Mouse (Mus musculus): ENCODE data around the gene Slamf9. TPM values are rescaled to one million over a fixed set of nuclear protein-coding genes. Genes with fewer than 3 reads are reported as not detected.

The Slamf9 gene
- polyA plus RNA-seq, 1 experiment from 2014 or later = not detected

DNA sequence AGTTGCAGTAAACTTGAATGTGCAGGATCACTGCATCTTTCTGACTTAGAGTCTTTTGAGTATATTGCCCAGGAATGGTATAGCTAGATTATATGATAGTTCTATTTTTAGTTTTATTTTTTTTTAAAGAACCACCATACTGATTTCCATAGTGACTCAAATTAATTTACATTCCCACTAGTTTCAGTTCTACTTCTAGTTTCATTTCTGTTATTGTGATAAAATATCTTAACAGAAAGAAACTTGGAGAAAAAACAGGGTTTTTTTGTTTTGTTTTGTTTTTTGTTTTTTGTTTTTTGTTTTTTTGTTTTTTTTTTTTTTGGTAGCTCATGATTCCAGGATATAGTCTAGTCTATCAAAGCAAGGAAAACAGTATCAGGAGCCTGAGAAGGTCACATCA lies 2.2 kb upstream of the Slamf9 start:
- no peaks in the 10 kb centered on the region for H3K36me3 ChIP-seq (ENCODE audit: control insufficient read depth, insufficient read depth)
- no peaks in the 10 kb centered on the region for H3K4me1 ChIP-seq (replicated peaks; ENCODE audit: control insufficient read depth, insufficient read depth, low read length)
- no peak overlapping the region for H3K9ac ChIP-seq (replicated peaks; ENCODE audit: low read depth, low read length)
- no peak for ATAC-seq
- H3K4me3 ChIP-seq (replicated peaks; ENCODE audit: low read length) = no peak overlapping the region
- no peak overlapping the region for H3K4me2 ChIP-seq (ENCODE audit: low read length)
- no peaks in the 10 kb centered on the region for H3K9me3 ChIP-seq (ENCODE audit: control insufficient read depth, low read length)
- no peaks in the 10 kb centered on the region for H3K27me3 ChIP-seq (replicated peaks; ENCODE audit: control insufficient read depth, insufficient read depth, low read length)
- no peak overlapping the region for H3K27ac ChIP-seq (ENCODE audit: low read length)

DNA sequence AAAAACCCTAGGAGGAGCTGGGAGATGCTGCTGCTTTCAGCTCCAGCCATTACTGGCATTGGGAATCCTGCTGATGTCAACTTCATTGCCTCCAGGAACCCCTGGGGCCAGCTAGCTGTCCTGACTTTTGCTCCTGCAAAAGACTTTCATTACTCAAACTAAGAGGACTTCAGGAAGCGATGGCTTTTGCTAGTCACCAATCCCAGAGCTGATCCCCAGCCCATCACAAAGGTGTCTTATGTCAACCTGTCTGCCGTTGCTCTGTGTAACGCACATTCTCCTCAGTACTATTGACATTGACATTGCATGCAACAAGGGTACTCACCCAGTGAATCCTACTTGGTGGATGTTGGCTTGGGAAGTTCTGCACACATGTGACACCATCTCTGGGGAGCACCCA lies 962 bp upstream of the Slamf9 start:
- ATAC-seq = no peak
- no peaks in the 10 kb centered on the region for H3K4me1 ChIP-seq (replicated peaks; ENCODE audit: control insufficient read depth, insufficient read depth, low read length)
- H3K36me3 ChIP-seq (ENCODE audit: control insufficient read depth, insufficient read depth) = no peaks in the 10 kb centered on the region
- H3K4me2 ChIP-seq (ENCODE audit: low read length) = no peak overlapping the region
- no peaks in the 10 kb centered on the region for H3K27me3 ChIP-seq (replicated peaks; ENCODE audit: control insufficient read depth, insufficient read depth, low read length)
- no peak overlapping the region for H3K27ac ChIP-seq (ENCODE audit: low read length)
- H3K9ac ChIP-seq (replicated peaks; ENCODE audit: low read depth, low read length) = no peak overlapping the region
- 85% methylated on average over 3 of the region's 3 CpGs for WGBS
- H3K4me3 ChIP-seq (replicated peaks; ENCODE audit: low read length) = no peak overlapping the region
- H3K9me3 ChIP-seq (ENCODE audit: control insufficient read depth, low read length) = no peaks in the 10 kb centered on the region

DNA sequence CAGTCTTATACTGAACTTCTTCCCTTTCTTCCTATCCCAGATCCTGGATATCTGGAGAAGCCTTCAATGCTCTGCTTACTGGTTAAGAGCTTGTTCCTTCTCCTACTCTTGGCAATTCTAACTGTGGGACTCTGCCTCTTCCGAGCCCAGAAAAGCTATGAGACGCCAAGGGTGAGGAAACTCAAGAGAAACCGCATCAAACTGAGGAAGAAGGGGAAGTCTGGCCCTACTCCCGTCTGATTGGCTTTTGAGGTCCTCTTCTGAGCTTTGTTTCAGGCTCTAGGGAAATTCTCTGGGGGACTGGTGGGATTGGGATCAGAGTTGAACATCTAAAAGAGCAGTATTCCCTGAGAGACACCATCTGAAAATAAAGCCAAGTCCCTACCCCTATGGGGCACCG lies 2.9 kb downstream of the Slamf9 start:
- WGBS = 82% methylated on average over 5 of the region's 5 CpGs
- H3K27ac ChIP-seq (ENCODE audit: low read length) = no peak overlapping the region
- H3K36me3 ChIP-seq (ENCODE audit: control insufficient read depth, insufficient read depth) = no peaks in the 10 kb centered on the region
- no peak overlapping the region for H3K9ac ChIP-seq (replicated peaks; ENCODE audit: low read depth, low read length)
- no peaks in the 10 kb centered on the region for H3K27me3 ChIP-seq (replicated peaks; ENCODE audit: control insufficient read depth, insufficient read depth, low read length)
- H3K4me3 ChIP-seq (replicated peaks; ENCODE audit: low read length) = no peak overlapping the region
- no peak overlapping the region for H3K4me2 ChIP-seq (ENCODE audit: low read length)
- H3K4me1 ChIP-seq (replicated peaks; ENCODE audit: control insufficient read depth, insufficient read depth, low read length) = peaks cover 12% of the 10 kb centered on the region
- ATAC-seq = no peak
- no peaks in the 10 kb centered on the region for H3K9me3 ChIP-seq (ENCODE audit: control insufficient read depth, low read length)

DNA sequence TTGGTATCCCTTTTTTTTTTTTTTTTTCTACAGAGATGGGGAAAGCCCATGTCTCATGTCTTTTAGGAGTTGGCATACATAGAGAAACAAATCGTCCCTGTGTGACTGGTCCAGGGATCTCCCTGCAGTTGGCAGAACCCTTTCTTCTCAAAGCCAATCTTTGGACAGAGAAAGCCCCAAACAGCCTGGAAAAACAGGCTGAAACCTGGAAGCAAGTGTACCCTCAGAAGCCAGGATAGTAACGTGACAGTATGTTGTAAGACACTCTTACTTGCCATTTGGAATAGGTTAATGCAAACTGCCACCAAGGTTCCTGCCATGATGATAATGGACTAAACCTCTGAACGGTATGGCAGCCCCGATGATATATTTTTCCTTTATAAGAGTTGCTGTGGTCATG lies 5.2 kb downstream of the Slamf9 start:
- no peaks in the 10 kb centered on the region for H3K27me3 ChIP-seq (replicated peaks; ENCODE audit: control insufficient read depth, insufficient read depth, low read length)
- ATAC-seq = no peak
- no peak overlapping the region for H3K27ac ChIP-seq (ENCODE audit: low read length)
- no peak overlapping the region for H3K4me2 ChIP-seq (ENCODE audit: low read length)
- no peaks in the 10 kb centered on the region for H3K9me3 ChIP-seq (ENCODE audit: control insufficient read depth, low read length)
- H3K4me3 ChIP-seq (replicated peaks; ENCODE audit: low read length) = no peak overlapping the region
- H3K4me1 ChIP-seq (replicated peaks; ENCODE audit: control insufficient read depth, insufficient read depth, low read length) = peaks cover 35% of the 10 kb centered on the region
- WGBS = 91% methylated on average over 4 of the region's 4 CpGs
- no peaks in the 10 kb centered on the region for H3K36me3 ChIP-seq (ENCODE audit: control insufficient read depth, insufficient read depth)
- no peak overlapping the region for H3K9ac ChIP-seq (replicated peaks; ENCODE audit: low read depth, low read length)

DNA sequence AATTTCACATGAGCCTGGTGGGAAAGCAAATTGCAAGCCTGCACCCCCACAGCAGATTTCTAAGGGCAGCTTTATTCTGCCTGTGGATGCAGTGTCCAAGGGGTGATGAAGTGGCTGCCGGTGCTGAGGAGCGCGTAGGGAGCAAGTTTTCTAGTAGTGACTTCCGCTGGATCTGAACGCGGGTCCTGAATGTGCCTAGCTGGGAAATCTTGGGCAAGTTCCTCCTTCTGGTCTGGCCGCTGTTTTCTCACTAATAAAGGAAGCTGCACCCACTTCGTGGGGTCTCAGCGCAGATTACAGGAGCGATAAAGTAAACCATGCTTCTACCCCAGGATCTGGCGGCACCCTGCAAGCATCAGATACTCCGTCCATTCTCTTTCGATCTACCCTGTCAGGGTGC lies 6.0 kb downstream of the Slamf9 start:
- no peak overlapping the region for H3K27ac ChIP-seq (ENCODE audit: low read length)
- peaks cover 43% of the 10 kb centered on the region for H3K4me1 ChIP-seq (replicated peaks; ENCODE audit: control insufficient read depth, insufficient read depth, low read length)
- H3K4me2 ChIP-seq (ENCODE audit: low read length) = peak overlapping the region; percentile 76
- no peaks in the 10 kb centered on the region for H3K9me3 ChIP-seq (ENCODE audit: control insufficient read depth, low read length)
- no peak for ATAC-seq
- H3K9ac ChIP-seq (replicated peaks; ENCODE audit: low read depth, low read length) = peak overlapping the region; percentile 59
- H3K36me3 ChIP-seq (ENCODE audit: control insufficient read depth, insufficient read depth) = no peaks in the 10 kb centered on the region
- H3K27me3 ChIP-seq (replicated peaks; ENCODE audit: control insufficient read depth, insufficient read depth, low read length) = no peaks in the 10 kb centered on the region
- 20% methylated on average over 13 of the region's 13 CpGs for WGBS
- peak overlapping the region; percentile 52 for H3K4me3 ChIP-seq (replicated peaks; ENCODE audit: low read length)

DNA sequence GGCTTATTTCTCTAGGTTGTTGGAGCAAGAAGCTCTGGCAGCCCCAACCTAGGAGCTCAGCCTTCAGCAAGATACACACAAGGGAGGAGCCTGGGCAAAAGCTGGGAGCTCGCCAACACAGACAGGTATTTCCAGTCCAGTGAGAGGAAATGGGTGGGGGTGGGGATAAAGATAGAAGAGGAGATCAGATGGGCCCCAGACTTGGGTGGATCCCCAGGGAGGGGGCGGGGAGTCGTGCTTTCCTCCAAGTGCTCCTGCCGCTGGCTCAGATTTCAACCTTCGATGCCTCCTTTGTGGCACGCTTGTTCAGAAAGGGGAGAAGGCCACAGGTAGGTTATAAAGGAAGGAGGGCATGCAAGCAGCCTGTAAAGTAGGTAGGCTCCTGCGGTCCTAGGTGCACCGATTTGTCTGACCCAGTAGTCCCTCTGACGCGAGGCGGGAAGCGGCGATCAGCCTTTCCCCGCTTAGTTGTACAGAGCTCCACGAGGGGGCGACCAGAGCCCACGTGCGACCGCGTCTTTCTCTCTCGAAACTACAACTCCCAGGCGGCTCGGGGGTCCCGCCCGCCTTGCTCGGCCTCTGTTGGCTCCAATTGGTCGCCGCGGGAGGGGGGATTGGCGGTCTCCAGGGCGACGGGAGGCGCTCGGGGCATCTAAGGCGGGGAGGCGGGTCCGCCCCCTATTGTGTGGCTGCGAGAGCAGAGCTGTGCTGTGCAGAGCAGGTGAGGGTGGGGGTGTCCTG lies 6.6 kb downstream of the Slamf9 start, which contains the start of gene Igsf9:
Gene Igsf9, plus strand, starts transcription at position 249 of the 741 bp plus-strand sequence.
- H3K9me3 ChIP-seq (ENCODE audit: control insufficient read depth, low read length) = no peaks in the 10 kb centered on the region
- H3K4me3 ChIP-seq (replicated peaks; ENCODE audit: low read length) = peak within 1 kb of the TSS; percentile 52
- WGBS = 0% methylated on average over 36 of the region's 38 CpGs
- peak within 1 kb of the TSS; percentile 89 for H3K4me2 ChIP-seq (ENCODE audit: low read length)
- peak; percentile 96 for ATAC-seq
- H3K4me1 ChIP-seq (replicated peaks; ENCODE audit: control insufficient read depth, insufficient read depth, low read length) = peaks cover 49% of the 10 kb centered on the region
- peak within 1 kb of the TSS; percentile 71 for H3K9ac ChIP-seq (replicated peaks; ENCODE audit: low read depth, low read length)
- H3K36me3 ChIP-seq (ENCODE audit: control insufficient read depth, insufficient read depth) = no peaks in the 10 kb centered on the region
- peak within 1 kb of the TSS; percentile 31 for H3K27ac ChIP-seq (ENCODE audit: low read length)
- no peaks in the 10 kb centered on the region for H3K27me3 ChIP-seq (replicated peaks; ENCODE audit: control insufficient read depth, insufficient read depth, low read length)

DNA sequence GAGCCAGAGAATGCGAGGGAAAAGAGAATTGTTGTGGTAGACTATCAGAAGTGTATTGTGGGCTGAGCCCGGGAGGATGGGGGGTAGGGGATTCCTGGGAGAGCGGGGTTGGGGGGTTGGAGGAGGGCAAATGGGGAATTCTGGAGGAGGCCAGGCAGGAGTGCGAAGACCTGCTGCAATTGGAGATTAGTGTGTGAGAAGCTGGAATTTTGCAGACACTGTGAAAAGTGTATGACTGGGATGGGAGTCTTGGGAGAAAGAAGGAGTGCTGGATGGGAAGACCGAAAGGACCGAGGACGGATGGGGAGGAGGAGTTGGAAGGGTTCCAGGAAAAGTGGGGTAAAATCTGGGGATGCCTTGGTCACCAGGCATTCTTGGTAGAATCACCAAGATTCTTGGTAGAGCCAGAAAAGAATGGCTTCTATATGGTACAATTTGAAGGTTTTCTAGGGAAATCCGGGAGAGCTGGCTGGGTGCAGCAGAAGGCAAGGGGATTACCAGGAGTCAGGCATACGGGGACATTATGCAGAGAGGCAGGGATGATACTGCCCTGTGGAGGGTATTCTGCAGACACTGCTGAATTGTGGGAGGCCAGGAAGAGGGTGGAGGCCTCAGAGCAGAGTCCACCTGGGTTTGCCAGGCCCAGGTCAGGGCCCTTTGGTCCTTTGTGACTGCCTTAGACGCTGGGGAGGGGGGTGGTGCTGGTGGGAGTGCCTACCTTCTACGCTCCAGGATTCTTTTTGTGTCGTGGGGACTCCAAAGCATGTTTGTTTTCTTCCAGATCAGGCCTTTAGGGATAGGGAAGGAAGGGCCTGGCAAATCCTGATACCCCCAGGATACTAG lies 7.6 kb downstream of the Slamf9 start:
- peak overlapping the region; percentile 71 for H3K9ac ChIP-seq (replicated peaks; ENCODE audit: low read depth, low read length)
- peak overlapping the region; percentile 31 for H3K27ac ChIP-seq (ENCODE audit: low read length)
- peak; percentile 12 for ATAC-seq
- under 1% methylated on average over 12 of the region's 12 CpGs for WGBS
- H3K27me3 ChIP-seq (replicated peaks; ENCODE audit: control insufficient read depth, insufficient read depth, low read length) = no peaks in the 10 kb centered on the region
- peaks cover 58% of the 10 kb centered on the region for H3K4me1 ChIP-seq (replicated peaks; ENCODE audit: control insufficient read depth, insufficient read depth, low read length)
- H3K9me3 ChIP-seq (ENCODE audit: control insufficient read depth, low read length) = no peaks in the 10 kb centered on the region
- H3K4me3 ChIP-seq (replicated peaks; ENCODE audit: low read length) = peak overlapping the region; percentile 52
- peak overlapping the region; percentile 89 for H3K4me2 ChIP-seq (ENCODE audit: low read length)
- H3K36me3 ChIP-seq (ENCODE audit: control insufficient read depth, insufficient read depth) = no peaks in the 10 kb centered on the region

DNA sequence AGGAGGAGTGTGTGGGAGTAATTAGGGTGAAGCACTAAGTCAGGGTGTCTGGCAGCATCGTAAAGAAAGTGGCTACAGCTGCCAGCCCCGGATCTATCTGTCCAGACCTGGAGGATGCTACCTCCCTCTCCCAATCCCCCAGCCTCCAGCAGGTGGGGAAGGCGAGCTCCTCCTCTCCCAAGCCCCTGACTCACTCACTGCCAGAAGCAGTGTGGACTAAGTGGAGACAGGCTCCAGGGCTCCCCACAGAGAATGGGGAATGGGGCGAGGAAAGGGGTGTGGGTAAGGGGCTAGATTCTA lies 8.2 kb downstream of the Slamf9 start:
- WGBS = 8% methylated on average over 4 of the region's 4 CpGs
- H3K9ac ChIP-seq (replicated peaks; ENCODE audit: low read depth, low read length) = peak overlapping the region; percentile 71
- no peaks in the 10 kb centered on the region for H3K9me3 ChIP-seq (ENCODE audit: control insufficient read depth, low read length)
- H3K4me3 ChIP-seq (replicated peaks; ENCODE audit: low read length) = peak overlapping the region; percentile 52
- no peak for ATAC-seq
- no peaks in the 10 kb centered on the region for H3K36me3 ChIP-seq (ENCODE audit: control insufficient read depth, insufficient read depth)
- H3K4me1 ChIP-seq (replicated peaks; ENCODE audit: control insufficient read depth, insufficient read depth, low read length) = peaks cover 60% of the 10 kb centered on the region
- peak overlapping the region; percentile 31; the same call in 1 of the 2 replicates for H3K27ac ChIP-seq (ENCODE audit: low read length)
- H3K4me2 ChIP-seq (ENCODE audit: low read length) = peak overlapping the region; percentile 89
- H3K27me3 ChIP-seq (replicated peaks; ENCODE audit: control insufficient read depth, insufficient read depth, low read length) = no peaks in the 10 kb centered on the region

DNA sequence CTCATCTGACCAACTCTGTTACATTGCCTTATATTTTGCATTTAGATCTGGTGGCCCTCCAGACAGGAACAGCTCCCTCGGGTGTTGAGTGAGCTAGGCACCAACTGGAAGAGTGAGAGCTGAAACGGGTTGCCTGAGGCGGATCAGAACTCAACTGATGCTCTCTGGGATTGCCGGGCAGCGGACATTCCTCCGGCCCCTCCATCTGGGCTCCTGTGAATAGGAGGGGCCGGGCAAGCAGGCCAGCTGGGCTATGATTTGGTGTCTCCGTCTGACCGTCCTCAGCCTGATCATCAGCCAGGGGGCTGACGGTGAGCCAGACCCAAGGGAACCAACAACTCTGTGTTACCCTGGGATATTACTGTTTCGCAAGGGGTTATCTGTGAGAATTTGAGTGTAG lies 9.1 kb downstream of the Slamf9 start:
- peak overlapping the region; percentile 52 for H3K4me3 ChIP-seq (replicated peaks; ENCODE audit: low read length)

More for the DNA sequence above, 9.1 kb downstream of the Slamf9 start:
- H3K9me3 ChIP-seq (ENCODE audit: control insufficient read depth, low read length) = no peaks in the 10 kb centered on the region
- H3K27ac ChIP-seq (ENCODE audit: low read length) = no peak overlapping the region
- peaks cover 62% of the 10 kb centered on the region for H3K4me1 ChIP-seq (replicated peaks; ENCODE audit: control insufficient read depth, insufficient read depth, low read length)
- ATAC-seq = no peak
- no peaks in the 10 kb centered on the region for H3K27me3 ChIP-seq (replicated peaks; ENCODE audit: control insufficient read depth, insufficient read depth, low read length)
- H3K9ac ChIP-seq (replicated peaks; ENCODE audit: low read depth, low read length) = peak overlapping the region; percentile 40
- H3K4me2 ChIP-seq (ENCODE audit: low read length) = peak overlapping the region; percentile 89
- H3K36me3 ChIP-seq (ENCODE audit: control insufficient read depth, insufficient read depth) = no peaks in the 10 kb centered on the region
- 18% methylated on average over 11 of the region's 11 CpGs for WGBS

Data from forebrain, embryonic 16.5 days (tissue).